Mouse (Mus musculus) bone marrow, adult 2 months (tissue): ENCODE data around the gene Pdia4. TPM values are rescaled to one million over a fixed set of nuclear protein-coding genes. Genes with fewer than 3 reads are reported as not detected.
"Not testable (repeated sequence)": the region's sequence is repeated elsewhere in the genome, so short reads cannot be mapped to it uniquely, and the experiment has no call there.

ENCODE experiments used
- H3K27ac ChIP-seq: fragments of 200-500 bp; 2 replicates; pipeline ENCODE4 v1.5.1; 2012; ENCODE audit warnings: low read depth, mild to moderate bottlenecking, control low read depth, inconsistent platforms, low read length; ENCODE audit not compliant: control insufficient read depth, poor library complexity, insufficient read depth
- H3K4me1 ChIP-seq: fragments of 200-500 bp; 2 replicates; pipeline ENCODE4 v1.6.1; 2011; ENCODE audit warnings: low read length; ENCODE audit not compliant: control insufficient read depth, insufficient read depth
- H3K4me3 ChIP-seq: fragments of 200-500 bp; replicated peaks from 2 replicates; pipeline ENCODE3; 2011; ENCODE audit warnings: mild to moderate bottlenecking, low read depth, low read length, control low read depth; ENCODE audit not compliant: control insufficient read depth
- CTCF ChIP-seq: fragments of 200-500 bp; IDR thresholded peaks from 2 replicates; pipeline ENCODE4 v1.5.1; 2011; ENCODE audit warnings: low read length, control low read depth; ENCODE audit not compliant: control insufficient read depth, insufficient read depth
- POLR2A ChIP-seq: fragments of 200-500 bp; IDR thresholded peaks from 2 replicates; pipeline ENCODE4 v1.6.1; 2011; ENCODE audit warnings: low read depth, mild to moderate bottlenecking, control low read depth, low read length, borderline replicate concordance; ENCODE audit not compliant: control insufficient read depth
- WGBS: fragments of 180-500 bp; shearing (Covaris S2); methylation state at CpG from one replicate; pipeline ENCODE4 v1.1.7; 2018; 5-methylcytosine and 5-hydroxymethylcytosine counted together
- polyA plus RNA-seq: library from polyadenylated mRNA; stranded (reverse); fragments of >200 nt; gene quantifications from 2 replicates; pipeline ENCODE4 v1.2.4, GENCODE M21; 2011; ENCODE audit warnings: low replicate concordance; ENCODE audit not compliant: missing spikeins, insufficient read depth, insufficient read length

The Pdia4 gene
- 14.3 and 39.4 TPM in 2 replicates for polyA plus RNA-seq

GRCm38 (mm10) chr6:47813257-47813878, at the start of gene Pdia4:
Gene Pdia4 (minus strand): TSS chr6:47813430.
- under 1% methylated on average over 44 of the region's 44 CpGs for WGBS
- Histone ChIP-seq H3K4me3 (peak within 1 kb of the TSS; percentile 81), H3K4me1 (peaks cover 1% of the 10 kb centered on the region; the same call in 1 of the 2 replicates), H3K27ac (peak within 1 kb of the TSS; percentile 46)
- TF ChIP-seq POLR2A (peak; percentile 87), CTCF (no peak)

GRCm38 (mm10) chr6:47857729-47858128, 44.5 kb upstream of the Pdia4 start:
- 84% methylated on average over 3 of the region's 3 CpGs for whole genome bisulfite sequencing
- not testable (repeated sequence) for H3K4me1 ChIP-seq

GRCm38 (mm10) chr6:47857241-47857640, 44.0 kb upstream of the Pdia4 start:
- Histone ChIP-seq H3K4me3 (no peak overlapping the region), H3K27ac (no peak overlapping the region), H3K4me1 (no peaks in the 10 kb centered on the region)
- WGBS = 93% methylated on average over 6 of the region's 6 CpGs
- no peak for TF ChIP-seq CTCF
- no peak for TF ChIP-seq POLR2A

More at GRCm38 (mm10) chr6:47857729-47858128, 44.5 kb upstream of the Pdia4 start:
- not testable (repeated sequence) for H3K4me3 ChIP-seq, H3K27ac ChIP-seq

- Histone ChIP-seq H3K27ac (no peak overlapping the region), H3K4me1 (no peaks in the 10 kb centered on the region; the same call in 1 of the 2 replicates), H3K4me3 (no peak overlapping the region)
- no peak for TF ChIP-seq CTCF
These were observed 32.5 kb upstream of the Pdia4 start for GRCm38 (mm10) chr6:47845779-47846178.

DNA sequence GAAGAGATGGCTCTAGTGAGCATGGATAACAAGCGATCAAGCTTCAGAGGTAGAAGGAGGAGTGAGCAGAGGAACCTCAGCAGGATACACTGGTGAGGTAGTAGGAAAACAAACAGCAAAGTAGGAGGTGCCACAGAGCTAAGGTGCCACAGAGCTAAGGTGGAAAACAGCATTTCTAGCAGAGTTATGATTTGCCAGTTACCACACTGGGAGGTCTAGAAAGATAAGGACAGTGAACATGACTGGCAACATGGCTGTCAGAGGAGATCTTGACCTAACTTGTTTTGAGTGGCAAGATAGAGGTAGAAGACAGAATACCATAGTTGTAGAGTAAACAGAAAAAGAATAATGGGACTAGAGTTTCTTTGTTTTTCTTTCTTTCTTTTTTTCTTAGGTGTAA, 29.1 kb upstream of the Pdia4 start:
- Histone ChIP-seq H3K4me1 (no peaks in the 10 kb centered on the region; the same call in 1 of the 2 replicates), H3K27ac (no peak overlapping the region), H3K4me3 (no peak overlapping the region)
- TF ChIP-seq POLR2A (no peak), CTCF (no peak)
- 88% methylated on average over 1 of the region's 1 CpGs for WGBS

DNA sequence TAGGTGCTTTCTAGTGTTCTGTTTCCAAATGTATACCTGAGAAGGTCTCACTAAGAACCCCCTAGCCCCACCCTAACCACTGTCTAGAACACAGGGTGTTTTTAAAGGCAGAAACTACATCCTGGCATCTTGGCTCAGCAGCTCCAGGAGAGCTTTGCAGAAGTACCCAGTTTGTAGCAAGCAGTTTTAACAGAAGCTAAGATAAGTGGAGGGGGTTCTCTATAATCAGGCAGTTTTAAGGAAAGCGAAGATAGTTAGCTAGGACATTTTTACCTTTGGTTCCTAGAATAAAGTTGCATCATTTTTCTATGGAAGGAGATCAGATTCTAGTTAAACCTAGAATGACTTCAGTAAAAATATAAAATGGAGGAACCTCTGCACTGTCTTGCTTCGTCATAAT, 28.6 kb upstream of the Pdia4 start:
- WGBS = 85% methylated on average over 2 of the region's 2 CpGs
- Histone ChIP-seq H3K4me3 (no peak overlapping the region), H3K27ac (no peak overlapping the region), H3K4me1 (no peaks in the 10 kb centered on the region; the same call in 1 of the 2 replicates)
- TF ChIP-seq CTCF (no peak), POLR2A (no peak)

GRCm38 (mm10) chr6:47841077-47841476, 27.8 kb upstream of the Pdia4 start:
- WGBS = 93% methylated on average over 1 of the region's 1 CpGs
- Histone ChIP-seq H3K27ac (no peak overlapping the region), H3K4me3 (no peak overlapping the region), H3K4me1 (no peaks in the 10 kb centered on the region; the same call in 1 of the 2 replicates)
- no peak for TF ChIP-seq CTCF
- no peak for TF ChIP-seq POLR2A

DNA sequence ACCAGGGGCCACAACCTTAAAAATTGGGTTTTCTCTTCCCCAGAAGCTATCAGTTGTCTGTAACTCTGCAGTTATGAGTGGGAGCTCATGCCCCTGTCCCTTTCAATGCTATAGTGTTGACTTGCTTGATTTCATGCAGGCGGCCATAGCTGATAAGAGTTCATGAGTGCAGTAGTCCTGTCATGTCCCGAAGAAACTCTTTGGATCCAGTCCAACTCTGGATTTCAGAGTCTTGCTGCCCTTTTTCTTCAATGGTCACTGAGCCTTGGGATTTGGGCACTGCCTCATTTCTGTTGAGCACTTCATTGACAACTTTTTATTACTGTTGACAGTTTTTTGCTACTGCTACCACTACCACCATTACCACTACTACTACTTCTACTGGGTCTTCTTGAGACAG, 24.4 kb upstream of the Pdia4 start:
- Histone ChIP-seq H3K4me3 (no peak overlapping the region), H3K27ac (no peak overlapping the region), H3K4me1 (no peaks in the 10 kb centered on the region; the same call in 1 of the 2 replicates)
- 62% methylated on average over 2 of the region's 2 CpGs for WGBS
- no peak for TF ChIP-seq CTCF
- no peak for TF ChIP-seq POLR2A
